Mouse (Mus musculus) neural tube, embryonic 15.5 days (tissue): ENCODE results near the gene Myo15. TPM values are rescaled to one million over a fixed set of nuclear protein-coding genes. Genes with fewer than 3 reads are reported as not detected.
"Not testable (repeated sequence)": the region's sequence is repeated elsewhere in the genome, so short reads cannot be mapped to it uniquely, and the experiment has no call there.

ENCODE experiments used
- ATAC-seq: fragments of 200-750 bp; cut with Nextera tagmentation; 2 replicates; pipeline ENCODE4 v1.8.0; 2017; ENCODE audit warnings: mild to moderate bottlenecking, moderate TSS enrichment, moderate library complexity; ENCODE audit not compliant: low FRiP score
- H3K27ac ChIP-seq: fragments of 300-500 bp; sonication (generic); replicated peaks from 2 replicates; pipeline ENCODE4 v1.5.1; 2015; ENCODE audit warnings: mild to moderate bottlenecking, inconsistent platforms
- H3K27me3 ChIP-seq: fragments of 300-500 bp; sonication (generic); replicated peaks from 2 replicates; pipeline ENCODE4 v1.6.1; 2015; ENCODE audit warnings: inconsistent platforms
- H3K36me3 ChIP-seq: fragments of 300-500 bp; sonication (generic); 2 replicates; pipeline ENCODE4 v1.6.1; 2015; ENCODE audit warnings: inconsistent platforms
- H3K4me1 ChIP-seq: fragments of 300-500 bp; sonication (generic); 2 replicates; pipeline ENCODE4 v1.6.1; 2015; ENCODE audit warnings: inconsistent platforms
- H3K4me2 ChIP-seq: fragments of 300-500 bp; sonication (generic); 2 replicates; pipeline ENCODE4 v1.6.1; 2015; ENCODE audit warnings: inconsistent platforms, mild to moderate bottlenecking, moderate library complexity
- H3K4me3 ChIP-seq: fragments of 300-500 bp; sonication (generic); replicated peaks from 2 replicates; pipeline ENCODE4 v1.5.1; 2015; ENCODE audit warnings: mild to moderate bottlenecking, inconsistent platforms
- H3K9ac ChIP-seq: fragments of 300-500 bp; sonication (generic); replicated peaks from 2 replicates; pipeline ENCODE4 v1.6.1; 2015; ENCODE audit warnings: mild to moderate bottlenecking, inconsistent platforms
- H3K9me3 ChIP-seq: fragments of 300-500 bp; sonication (generic); replicated peaks from 2 replicates; pipeline ENCODE4 v1.6.1; 2016; ENCODE audit warnings: inconsistent platforms
- WGBS: fragments of 180-500 bp; shearing (Covaris S2); methylation state at CpG from one replicate; pipeline ENCODE4 v1.1.7; 2015; ENCODE audit warnings: mixed read lengths; 5-methylcytosine and 5-hydroxymethylcytosine counted together
- polyA plus RNA-seq: library from polyadenylated mRNA; unstranded; fragments of >200 nt; fragmentation: Nextera tagmentation; extraction: Ambion mirVana; gene quantifications from 2 replicates; pipeline ENCODE4 v1.2.1, GENCODE M21; 2015

Myo15 gene
- polyA plus RNA-seq, 1 experiment from 2014 or later: 0.28 TPM

- peak overlapping the region; percentile 85 for H3K9ac ChIP-seq
- peak overlapping the region; percentile 96 for H3K4me3 ChIP-seq
- under 1% methylated on average over 90 of the region's 91 CpGs for WGBS
- peaks cover 4% of the 10 kb centered on the region; the same call in 1 of the 2 replicates for H3K36me3 ChIP-seq
- no peaks in the 10 kb centered on the region for H3K27me3 ChIP-seq
- peak overlapping the region; percentile 99 for H3K27ac ChIP-seq
- peaks cover 52% of the 10 kb centered on the region for H3K4me1 ChIP-seq
- H3K9me3 ChIP-seq: no peaks in the 10 kb centered on the region
- H3K4me2 ChIP-seq: peak overlapping the region; percentile 96
- peak; percentile 88 for ATAC-seq
Measured at GRCm38 (mm10) chr11:60537468-60538347, 68.6 kb downstream of the Myo15 start.

- Histone ChIP-seq H3K36me3 (peaks cover 6% of the 10 kb centered on the region; the same call in 1 of the 2 replicates), H3K9ac (peak overlapping the region; percentile 85), H3K27ac (peak overlapping the region; percentile 99), H3K4me1 (peaks cover 60% of the 10 kb centered on the region), H3K27me3 (no peaks in the 10 kb centered on the region), H3K4me3 (peak overlapping the region; percentile 96), H3K4me2 (peak overlapping the region; percentile 96), H3K9me3 (no peaks in the 10 kb centered on the region)
- under 1% methylated on average over 93 of the region's 93 CpGs for WGBS
- ATAC-seq: no peak
Measured at GRCm38 (mm10) chr11:60538371-60539281, 69.5 kb downstream of the Myo15 start.

- Histone ChIP-seq H3K27ac (no peak overlapping the region), H3K9ac (peak overlapping the region; percentile 85), H3K4me1 (peaks cover 65% of the 10 kb centered on the region), H3K9me3 (no peaks in the 10 kb centered on the region), H3K27me3 (no peaks in the 10 kb centered on the region), H3K4me2 (peak overlapping the region; percentile 96), H3K4me3 (peak overlapping the region; percentile 96), H3K36me3 (peaks cover 6% of the 10 kb centered on the region; the same call in 1 of the 2 replicates)
- no peak for ATAC-seq
- 3% methylated on average over 2 of the region's 2 CpGs for WGBS
Measured at GRCm38 (mm10) chr11:60539540-60539939, 70.4 kb downstream of the Myo15 start.

- H3K4me1 ChIP-seq: peaks cover 69% of the 10 kb centered on the region
- H3K4me3 ChIP-seq: peak overlapping the region; percentile 30
- H3K9ac ChIP-seq: peak overlapping the region; percentile 37
- no peak for ATAC-seq
- H3K4me2 ChIP-seq: peak overlapping the region; percentile 96
- H3K9me3 ChIP-seq: no peaks in the 10 kb centered on the region
- H3K27ac ChIP-seq: no peak overlapping the region
- H3K36me3 ChIP-seq: peaks cover 6% of the 10 kb centered on the region; the same call in 1 of the 2 replicates
- no peaks in the 10 kb centered on the region for H3K27me3 ChIP-seq
- 6% methylated on average over 4 of the region's 4 CpGs for WGBS
Measured at GRCm38 (mm10) chr11:60540002-60540610, 71.0 kb downstream of the Myo15 start.

- H3K4me1 ChIP-seq: peaks cover 67% of the 10 kb centered on the region
- no peak overlapping the region; the same call in 1 of the 2 replicates for H3K9ac ChIP-seq
- no peak for ATAC-seq
Measured at GRCm38 (mm10) chr11:60540761-60541160, 71.6 kb downstream of the Myo15 start.

GRCm38 (mm10) chr11:60541831-60542230 lies 72.7 kb downstream of the Myo15 start:
- 83% methylated on average over 6 of the region's 6 CpGs for WGBS
- Histone ChIP-seq H3K4me2 (peak overlapping the region; percentile 17; the same call in 1 of the 2 replicates), H3K4me1 (peaks cover 59% of the 10 kb centered on the region), H3K27ac (no peak overlapping the region), H3K9me3 (no peaks in the 10 kb centered on the region), H3K36me3 (peaks cover 6% of the 10 kb centered on the region; the same call in 1 of the 2 replicates), H3K9ac (no peak overlapping the region), H3K4me3 (no peak overlapping the region), H3K27me3 (no peaks in the 10 kb centered on the region)
- no peak for ATAC-seq

More at GRCm38 (mm10) chr11:60540761-60541160, 71.6 kb downstream of the Myo15 start:
- Histone ChIP-seq H3K36me3 (peaks cover 6% of the 10 kb centered on the region; the same call in 1 of the 2 replicates), H3K4me3 (peak overlapping the region; percentile 30), H3K27ac (no peak overlapping the region), H3K4me2 (peak overlapping the region; percentile 96), H3K27me3 (no peaks in the 10 kb centered on the region), H3K9me3 (no peaks in the 10 kb centered on the region)
- 66% methylated on average over 2 of the region's 2 CpGs for WGBS

GRCm38 (mm10) chr11:60543211-60543610 lies 74.1 kb downstream of the Myo15 start:
- H3K27me3 ChIP-seq, H3K4me2 ChIP-seq, H3K4me3 ChIP-seq, ATAC-seq, H3K27ac ChIP-seq, H3K9ac ChIP-seq, H3K9me3 ChIP-seq: not testable (repeated sequence)
- Histone ChIP-seq H3K4me1 (peaks cover 59% of the 10 kb centered on the region), H3K36me3 (peaks cover 10% of the 10 kb centered on the region)
- 90% methylated on average over 5 of the region's 5 CpGs for WGBS

GRCm38 (mm10) chr11:60545433-60545832 lies 76.3 kb downstream of the Myo15 start:
- H3K27me3 ChIP-seq: no peaks in the 10 kb centered on the region
- no peak for ATAC-seq
- H3K4me1 ChIP-seq: peaks cover 45% of the 10 kb centered on the region
- no peak overlapping the region for H3K9ac ChIP-seq
- WGBS: 42% methylated on average over 4 of the region's 4 CpGs
- peaks cover 24% of the 10 kb centered on the region for H3K36me3 ChIP-seq
- no peak overlapping the region for H3K4me2 ChIP-seq
- no peak overlapping the region for H3K27ac ChIP-seq
- H3K4me3 ChIP-seq: no peak overlapping the region
- no peaks in the 10 kb centered on the region for H3K9me3 ChIP-seq

GRCm38 (mm10) chr11:60548112-60548511 lies 79.0 kb downstream of the Myo15 start:
- H3K4me3 ChIP-seq: no peak overlapping the region
- H3K27ac ChIP-seq: no peak overlapping the region
- H3K36me3 ChIP-seq: peaks cover 36% of the 10 kb centered on the region
- H3K4me2 ChIP-seq: no peak overlapping the region
- H3K4me1 ChIP-seq: peaks cover 22% of the 10 kb centered on the region
- 95% methylated on average over 3 of the region's 3 CpGs for WGBS
- H3K9me3 ChIP-seq: no peaks in the 10 kb centered on the region
- no peak for ATAC-seq
- no peak overlapping the region for H3K9ac ChIP-seq
- H3K27me3 ChIP-seq: no peaks in the 10 kb centered on the region

GRCm38 (mm10) chr11:60553091-60553490 lies 84.0 kb downstream of the Myo15 start:
- no peak overlapping the region for H3K4me2 ChIP-seq
- H3K36me3 ChIP-seq: peaks cover 68% of the 10 kb centered on the region
- H3K4me3 ChIP-seq: no peak overlapping the region
- H3K9me3 ChIP-seq: no peaks in the 10 kb centered on the region
- H3K27ac ChIP-seq: no peak overlapping the region
- no peak for ATAC-seq
- no peak overlapping the region for H3K9ac ChIP-seq
- no peaks in the 10 kb centered on the region for H3K27me3 ChIP-seq
- H3K4me1 ChIP-seq: no peaks in the 10 kb centered on the region

- Histone ChIP-seq H3K36me3 (peaks cover 40% of the 10 kb centered on the region), H3K9ac (no peak overlapping the region)
- ATAC-seq: no peak
Measured at GRCm38 (mm10) chr11:60557675-60558074, 88.5 kb downstream of the Myo15 start.

More at GRCm38 (mm10) chr11:60557675-60558074, 88.5 kb downstream of the Myo15 start:
- WGBS: 91% methylated on average over 3 of the region's 3 CpGs
- Histone ChIP-seq H3K9me3 (no peaks in the 10 kb centered on the region), H3K4me1 (no peaks in the 10 kb centered on the region), H3K4me3 (no peak overlapping the region), H3K27me3 (no peaks in the 10 kb centered on the region), H3K27ac (no peak overlapping the region), H3K4me2 (no peak overlapping the region)
